Mouse (Mus musculus) limb, embryonic 14.5 days (tissue): Measurements from ENCODE around the gene Cox14. TPM values are rescaled to one million over a fixed set of nuclear protein-coding genes. Genes with fewer than 3 reads are reported as not detected.
A peak's percentile ranks its signal among the peaks of the same experiment; 100 is the strongest.
"Not testable (repeated sequence)": the region's sequence is repeated elsewhere in the genome, so short reads cannot be mapped to it uniquely, and the experiment has no call there.

Experiments
- ATAC-seq: fragments of 200-750 bp; cut with Nextera tagmentation; 2 replicates; pipeline ENCODE4 v1.8.0; 2017; ENCODE audit warnings: low read depth, moderate number of reproducible peaks, moderate TSS enrichment; ENCODE audit not compliant: low FRiP score
- DNase-seq: peaks from one replicate; pipeline ENCODE4 v3.0.0-alpha.2; 2015; ENCODE audit warnings: low spot score
- H3K27ac ChIP-seq: fragments of 300-500 bp; sonication (generic); replicated peaks from 2 replicates; pipeline ENCODE4 v1.5.1; 2014; ENCODE audit warnings: low read depth, mild to moderate bottlenecking, low read length, moderate library complexity, mixed read lengths
- H3K27me3 ChIP-seq: fragments of 300-500 bp; sonication (generic); 2 replicates; pipeline ENCODE4 v1.6.1; 2014; ENCODE audit warnings: low read length, mixed read lengths; ENCODE audit not compliant: control insufficient read depth, insufficient read depth
- H3K36me3 ChIP-seq: fragments of 300-500 bp; sonication (generic); 2 replicates; pipeline ENCODE4 v1.6.1; 2014; ENCODE audit warnings: mild to moderate bottlenecking, low read length, moderate library complexity, mixed read lengths; ENCODE audit not compliant: control insufficient read depth, insufficient read depth
- H3K4me1 ChIP-seq: fragments of 300-500 bp; sonication (generic); 2 replicates; pipeline ENCODE4 v1.6.1; 2014; ENCODE audit warnings: antibody characterized with exemption, low read length, mixed read lengths; ENCODE audit not compliant: control insufficient read depth, insufficient read depth
- H3K4me2 ChIP-seq: fragments of 300-500 bp; sonication (generic); replicated peaks from 2 replicates; pipeline ENCODE4 v1.6.1; 2014; ENCODE audit warnings: low read depth, mild to moderate bottlenecking, low read length, moderate library complexity; ENCODE audit not compliant: severe bottlenecking
- H3K4me3 ChIP-seq: fragments of 300-500 bp; sonication (generic); replicated peaks from 2 replicates; pipeline ENCODE4 v1.5.1; 2014; ENCODE audit warnings: low read length
- H3K9ac ChIP-seq: fragments of 300-500 bp; sonication (generic); 2 replicates; pipeline ENCODE4 v1.6.1; 2014; ENCODE audit warnings: mild to moderate bottlenecking, low read depth, low read length, moderate library complexity; ENCODE audit not compliant: severe bottlenecking
- H3K9me3 ChIP-seq: fragments of 300-500 bp; sonication (generic); 2 replicates; pipeline ENCODE4 v1.6.1; 2016; ENCODE audit warnings: low read length; ENCODE audit not compliant: control insufficient read depth
- POLR2A ChIP-seq: fragments of 200-500 bp; IDR thresholded peaks from 2 replicates; pipeline ENCODE4 v1.8.0; 2012; ENCODE audit warnings: inconsistent platforms, mild to moderate bottlenecking, moderate library complexity, borderline replicate concordance; ENCODE audit not compliant: insufficient read depth, insufficient read length; ENCODE audit errors: extremely low read depth
- WGBS: fragments of 180-500 bp; shearing (Covaris S2); extraction: QIAGEN DNeasy Blood & Tissue Kit; methylation state at CpG from one replicate; pipeline ENCODE4 v1.1.7; 2014; 5-methylcytosine and 5-hydroxymethylcytosine counted together
- polyA plus RNA-seq, 2 experiments: library from polyadenylated mRNA; depleted of rRNA in 1 of 2; stranded (reverse) in 1 of 2; unstranded in 1 of 2; fragments of >200 nt; fragmentation: Nextera tagmentation in 1 of 2; extraction: Ambion mirVana in 1 of 2; gene quantifications; 2 replicates each; pipeline versions ENCODE4 v1.2.1 to v1.2.3; 2012 to 2014

Cox14 gene
- polyA plus RNA-seq, 2 experiments = 157 to 194 TPM

DNA sequence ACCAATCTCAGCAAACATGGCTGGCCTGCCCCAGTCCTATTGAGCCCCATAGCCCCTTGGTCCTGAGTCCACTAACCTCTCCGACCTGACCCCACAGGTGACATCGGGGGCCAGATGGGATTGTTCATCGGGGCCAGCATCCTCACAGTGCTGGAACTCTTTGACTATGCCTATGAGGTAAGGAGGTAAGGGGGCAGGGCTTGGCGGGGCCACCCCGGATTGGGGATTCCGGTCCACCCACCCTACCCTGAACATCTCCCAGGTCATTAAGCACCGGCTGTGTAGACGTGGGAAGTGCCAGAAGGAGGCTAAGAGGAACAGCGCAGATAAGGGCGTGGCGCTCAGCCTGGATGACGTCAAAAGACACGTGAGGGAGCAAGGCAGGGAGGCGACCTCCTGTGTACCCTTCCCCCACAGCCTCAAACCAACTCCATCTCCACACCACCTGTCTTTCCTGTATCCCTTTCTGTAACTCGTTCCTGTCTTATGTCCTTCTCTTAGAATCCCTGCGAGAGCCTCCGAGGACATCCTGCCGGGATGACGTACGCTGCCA lies 26.8 kb upstream of the Cox14 start:
- DNase-seq (no peak), ATAC-seq (no peak)
- TF ChIP-seq POLR2A = no peak
- Histone ChIP-seq H3K36me3 (peaks cover 4% of the 10 kb centered on the region), H3K9me3 (no peaks in the 10 kb centered on the region), H3K9ac (no peak overlapping the region), H3K27me3 (no peaks in the 10 kb centered on the region), H3K27ac (no peak overlapping the region), H3K4me1 (peaks cover 18% of the 10 kb centered on the region), H3K4me3 (no peak overlapping the region), H3K4me2 (no peak overlapping the region)
- WGBS = 34% methylated on average over 20 of the region's 20 CpGs

GRCm38 (mm10) chr15:99699715-99700114 lies 25.7 kb upstream of the Cox14 start:
- Histone ChIP-seq H3K27ac (no peak overlapping the region), H3K4me3 (no peak overlapping the region), H3K4me1 (peaks cover 19% of the 10 kb centered on the region), H3K4me2 (no peak overlapping the region), H3K9ac (no peak overlapping the region), H3K36me3 (peaks cover 16% of the 10 kb centered on the region), H3K9me3 (no peaks in the 10 kb centered on the region), H3K27me3 (no peaks in the 10 kb centered on the region)
- ATAC-seq (no peak), DNase-seq (no peak)
- WGBS = 78% methylated on average over 10 of the region's 10 CpGs
- no peak for TF ChIP-seq POLR2A

- TF ChIP-seq POLR2A = no peak
- Histone ChIP-seq H3K4me1 (peaks cover 19% of the 10 kb centered on the region), H3K36me3 (peaks cover 19% of the 10 kb centered on the region), H3K4me2 (no peak overlapping the region), H3K4me3 (no peak overlapping the region), H3K9me3 (no peaks in the 10 kb centered on the region), H3K9ac (no peak overlapping the region), H3K27ac (no peak overlapping the region), H3K27me3 (no peaks in the 10 kb centered on the region)
- DNase-seq (no peak), ATAC-seq (no peak)
- WGBS = 88% methylated on average over 18 of the region's 18 CpGs
Measured at GRCm38 (mm10) chr15:99700219-99701106, 25.0 kb upstream of the Cox14 start.

GRCm38 (mm10) chr15:99701640-99701998 lies 23.8 kb upstream of the Cox14 start:
- Histone ChIP-seq H3K4me1 (peaks cover 19% of the 10 kb centered on the region), H3K36me3 (peaks cover 28% of the 10 kb centered on the region), H3K4me3 (peak overlapping the region; percentile 86), H3K4me2 (peak overlapping the region; percentile 78), H3K9ac (peak overlapping the region; percentile 99)
- H3K27me3 ChIP-seq, H3K9me3 ChIP-seq, H3K27ac ChIP-seq, ATAC-seq, DNase-seq: not testable (repeated sequence)
- WGBS = 46% methylated on average over 16 of the region's 16 CpGs

GRCm38 (mm10) chr15:99701999-99702900 lies 23.2 kb upstream of the Cox14 start, which contains the start of gene Smarcd1:
Gene Smarcd1, plus strand, starts transcription at chr15:99702129.
- 0 out of 2 replicates have a peak, but pooled peaks have one; percentile 50 for TF ChIP-seq POLR2A
- no peaks in the 10 kb centered on the region for H3K9me3 ChIP-seq
- peak within 1 kb of the TSS; percentile 99 for H3K9ac ChIP-seq
- H3K27me3 ChIP-seq = no peaks in the 10 kb centered on the region
- H3K4me2 ChIP-seq = peak within 1 kb of the TSS; percentile 78
- peak within 1 kb of the TSS; percentile 86 for H3K4me3 ChIP-seq
- ATAC-seq (peak; percentile 97), DNase-seq (peak; percentile 93)
- H3K4me1 ChIP-seq = peaks cover 19% of the 10 kb centered on the region
- peak within 1 kb of the TSS; percentile 97 for H3K27ac ChIP-seq
- peaks cover 34% of the 10 kb centered on the region for H3K36me3 ChIP-seq
- WGBS = under 1% methylated on average over 62 of the region's 71 CpGs
